Mouse (Mus musculus): Measurements from ENCODE around the gene Ccdc15.
A peak's percentile ranks its signal among the peaks of the same experiment; 100 is the strongest.

The Ccdc15 gene

GRCm38 (mm10) chr9:37347988-37348642, at the start of gene Ccdc15:
TSS of gene Ccdc15 (minus strand) at chr9:37348432.
- peak; percentile 98 for DNase-seq (ENCODE audit: low read depth, low spot score)

- no peak for DNase-seq (ENCODE audit: low read depth, low spot score)
Measured at GRCm38 (mm10) chr9:37393482-37394131, 45.4 kb upstream of the Ccdc15 start.

DNA sequence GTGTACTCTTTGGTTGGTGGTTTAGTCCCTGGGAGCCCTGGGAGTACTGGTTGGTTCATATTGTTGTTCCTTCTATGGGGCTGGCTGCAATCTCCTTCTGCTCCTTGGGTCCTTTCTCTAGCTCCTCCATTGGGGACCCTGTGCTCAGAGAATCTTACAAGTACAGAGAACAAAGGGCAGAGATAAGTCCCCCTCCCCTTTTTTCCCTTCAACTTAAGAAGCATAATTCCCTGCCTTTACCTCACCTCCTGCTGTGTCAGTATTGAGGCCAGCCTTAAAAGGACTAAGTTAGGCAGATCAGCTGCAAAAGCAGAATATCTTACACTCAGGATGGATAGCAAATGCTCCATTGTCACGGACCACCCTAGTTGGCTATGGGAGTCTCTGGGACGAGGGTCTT, 43.8 kb upstream of the Ccdc15 start:
- peak; percentile 64 for DNase-seq (ENCODE audit: low read depth, low spot score)

- DNase-seq (ENCODE audit: low read depth, low spot score) = peak; percentile 81
Measured at GRCm38 (mm10) chr9:37390891-37391290, 42.7 kb upstream of the Ccdc15 start.

- peak; percentile 81 for DNase-seq (ENCODE audit: low read depth, low spot score)
Measured at GRCm38 (mm10) chr9:37384284-37385182, 36.3 kb upstream of the Ccdc15 start.

GRCm38 (mm10) chr9:37383161-37383560, 34.9 kb upstream of the Ccdc15 start:
- DNase-seq (ENCODE audit: low read depth, low spot score) = no peak

- DNase-seq (ENCODE audit: low read depth, low spot score) = peak; percentile 36
Measured at GRCm38 (mm10) chr9:37375718-37376117, 27.5 kb upstream of the Ccdc15 start.

GRCm38 (mm10) chr9:37371232-37371801, 23.1 kb upstream of the Ccdc15 start:
- no peak for DNase-seq (ENCODE audit: low read depth, low spot score)

DNA sequence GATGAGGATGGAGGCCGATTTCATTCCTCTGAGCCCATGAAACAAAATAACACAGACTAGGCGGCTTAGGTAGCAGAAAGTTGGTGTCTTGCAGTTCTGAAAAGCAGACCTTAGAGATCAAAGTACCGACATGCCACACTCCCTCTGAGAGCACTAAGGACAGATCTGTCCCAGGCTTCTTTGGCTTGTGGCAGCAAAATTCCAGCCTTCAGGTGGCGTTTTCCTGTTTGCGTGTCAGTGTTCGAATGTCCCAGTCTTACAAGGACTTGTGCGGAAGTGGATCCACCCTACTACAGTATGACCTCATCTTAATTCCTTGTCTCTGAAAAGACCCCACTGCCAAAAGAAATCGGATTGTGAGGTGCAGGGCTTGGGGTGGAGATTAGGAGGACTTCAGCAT, 20.6 kb upstream of the Ccdc15 start:
- DNase-seq (ENCODE audit: low read depth, low spot score) = peak; percentile 60

DNA sequence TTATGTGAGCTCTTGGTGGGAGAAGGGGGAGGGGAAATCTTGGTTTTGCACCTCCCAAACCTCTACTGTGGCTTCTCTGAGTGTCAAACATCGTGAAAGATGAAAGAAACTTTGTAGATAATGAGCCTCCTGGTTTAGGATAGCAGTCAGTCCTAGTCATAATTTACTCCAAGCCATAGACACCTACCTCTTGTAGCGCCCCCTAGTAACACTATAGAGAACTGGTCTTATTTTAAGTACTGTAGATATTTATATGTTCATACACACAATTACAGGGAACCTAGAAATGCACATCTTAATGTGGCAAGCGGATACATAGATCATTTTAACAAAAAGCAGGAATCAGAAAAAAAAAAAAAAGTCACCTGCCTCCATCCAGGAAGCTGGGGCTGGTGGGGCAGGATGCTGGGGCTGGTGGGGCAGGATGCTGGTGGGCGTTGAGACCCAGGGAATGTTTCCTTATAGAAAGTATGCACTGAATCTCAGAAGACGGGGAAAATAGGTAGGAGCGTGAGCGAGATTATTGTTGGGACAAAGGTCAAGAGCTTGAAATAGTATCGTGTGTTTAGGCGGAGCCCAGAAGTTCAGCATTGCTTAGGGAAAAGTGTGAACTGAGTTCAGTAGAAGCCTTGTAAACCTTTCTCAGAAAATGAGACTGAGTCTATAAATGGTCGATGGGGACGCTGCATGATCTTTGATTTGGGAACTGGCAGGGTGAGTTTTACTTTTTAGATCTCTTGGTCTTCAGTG, 20.0 kb upstream of the Ccdc15 start:
- no peak for DNase-seq (ENCODE audit: low read depth, low spot score)

GRCm38 (mm10) chr9:37367301-37368080, 19.3 kb upstream of the Ccdc15 start, which contains the start of gene Hepacam:
TSS of gene Hepacam (plus strand) at chr9:37367351.
- no peak for DNase-seq (ENCODE audit: low read depth, low spot score)

GRCm38 (mm10) chr9:37365706-37366105, 17.5 kb upstream of the Ccdc15 start:
- DNase-seq (ENCODE audit: low read depth, low spot score) = peak; percentile 62

DNA sequence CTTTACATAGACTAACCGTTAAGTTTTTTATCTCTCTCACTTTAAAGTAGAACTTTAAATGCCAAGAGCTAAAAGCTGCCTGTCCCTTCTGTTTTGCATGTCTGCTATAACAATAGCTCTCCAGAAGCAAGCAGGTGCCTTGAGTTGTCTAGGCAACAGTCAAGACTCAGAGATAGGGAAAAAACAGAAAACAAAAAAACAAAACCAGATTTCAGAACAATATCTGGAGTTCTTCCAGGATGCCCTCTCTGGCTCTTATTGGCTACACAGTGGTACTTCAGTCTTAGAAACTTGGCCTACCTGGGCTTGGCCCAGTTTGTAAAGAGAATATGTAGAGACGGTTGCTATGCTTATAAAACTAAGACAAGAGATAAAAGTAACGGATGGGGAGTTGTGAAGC, 16.2 kb upstream of the Ccdc15 start:
- DNase-seq (ENCODE audit: low read depth, low spot score) = no peak

GRCm38 (mm10) chr9:37363551-37363950, 15.3 kb upstream of the Ccdc15 start:
- DNase-seq (ENCODE audit: low read depth, low spot score) = no peak

DNA sequence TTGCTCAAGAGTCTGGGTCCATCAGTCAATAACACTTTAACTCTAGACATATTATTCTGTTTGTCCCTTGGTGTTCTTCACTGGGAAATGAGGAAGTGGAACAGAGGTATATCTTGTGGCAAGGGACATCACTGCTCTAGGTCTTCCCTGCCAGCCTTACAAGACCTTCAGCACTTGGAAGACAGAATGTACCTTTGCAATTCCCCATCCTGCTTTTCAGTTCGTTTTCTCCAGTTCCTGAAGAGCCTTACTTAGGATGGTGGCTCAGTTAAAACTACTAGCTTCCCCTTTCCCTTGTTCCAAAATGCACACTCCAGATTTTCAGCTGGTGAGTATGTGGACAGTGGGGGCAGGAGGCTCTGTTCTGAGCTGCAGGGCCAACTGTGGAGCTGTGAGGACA, 14.6 kb upstream of the Ccdc15 start:
- DNase-seq (ENCODE audit: low read depth, low spot score) = no peak

GRCm38 (mm10) chr9:37362084-37362483, 13.9 kb upstream of the Ccdc15 start:
- no peak for DNase-seq (ENCODE audit: low read depth, low spot score)

GRCm38 (mm10) chr9:37359331-37360220, 11.3 kb upstream of the Ccdc15 start:
- DNase-seq (ENCODE audit: low read depth, low spot score) = peak; percentile 69

DNA sequence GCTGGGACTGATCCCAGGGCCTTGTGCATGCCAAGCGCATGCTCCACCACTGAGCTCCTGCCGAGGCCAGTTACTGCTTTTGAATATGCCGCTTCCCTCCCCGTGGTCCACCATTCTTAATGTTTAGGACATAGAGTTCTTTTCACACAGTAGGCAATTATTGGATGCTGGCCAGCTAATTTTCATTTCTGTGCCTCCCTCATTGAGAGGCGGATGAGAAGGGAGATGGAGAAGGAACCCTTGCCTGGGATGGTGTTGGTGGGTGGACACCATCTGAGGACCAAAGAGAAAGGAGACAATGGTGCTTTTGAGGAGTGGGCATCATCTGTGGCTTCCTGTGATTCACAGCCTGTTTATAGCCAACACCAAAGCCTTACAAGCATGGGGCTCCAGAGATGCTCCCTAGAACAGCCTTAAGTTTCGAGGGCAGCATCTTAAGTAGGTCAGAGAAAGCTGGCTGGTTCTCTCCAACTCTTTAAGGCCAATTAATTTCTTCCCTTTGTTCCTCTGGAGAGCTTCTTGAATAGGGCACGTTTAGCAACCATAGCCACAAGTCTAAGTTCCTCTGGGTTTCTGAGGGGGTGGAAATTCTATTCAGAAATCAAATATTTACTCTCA, 10.6 kb upstream of the Ccdc15 start:
- DNase-seq (ENCODE audit: low read depth, low spot score) = no peak

- no peak for DNase-seq (ENCODE audit: low read depth, low spot score)
Measured at GRCm38 (mm10) chr9:37354485-37354884, 6.3 kb upstream of the Ccdc15 start.

Measured in R1 (cell line).